Mouse (Mus musculus) kidney, adult 2 months (tissue): ENCODE data around the gene Dok1. TPM values are rescaled to one million over a fixed set of nuclear protein-coding genes. Genes with fewer than 3 reads are reported as not detected.

Experiments used
- DNase-seq: peaks from one replicate; pipeline ENCODE4 v3.0.0; 2021
- H3K27ac ChIP-seq: fragments of 200-500 bp; 2 replicates; pipeline ENCODE4 v1.5.1; 2012; ENCODE audit warnings: low read depth, low read length, control low read depth, inconsistent platforms; ENCODE audit not compliant: insufficient read depth
- H3K27me3 ChIP-seq: fragments of 200-500 bp; replicated peaks from 2 replicates; pipeline ENCODE4 v1.6.1; 2012; ENCODE audit warnings: mild to moderate bottlenecking, moderate library complexity, low read length, inconsistent platforms; ENCODE audit not compliant: control insufficient read depth, insufficient read depth
- H3K36me3 ChIP-seq: fragments of 200-500 bp; 2 replicates; pipeline ENCODE4 v1.6.1; 2012; ENCODE audit warnings: mild to moderate bottlenecking, moderate library complexity, low read length, inconsistent platforms; ENCODE audit not compliant: control insufficient read depth, insufficient read depth
- H3K4me1 ChIP-seq: fragments of 200-500 bp; 2 replicates; pipeline ENCODE4 v1.6.1; 2011; ENCODE audit warnings: low read length; ENCODE audit not compliant: control insufficient read depth, insufficient read depth
- H3K4me3 ChIP-seq: fragments of 200-500 bp; 2 replicates; pipeline ENCODE4 v1.5.1; 2011; ENCODE audit warnings: mild to moderate bottlenecking, low read depth, low read length, control low read depth; ENCODE audit not compliant: insufficient read depth
- CTCF ChIP-seq: fragments of 200-500 bp; conservative IDR thresholded peaks from 2 replicates; pipeline ENCODE4 v1.5.1; 2011; ENCODE audit warnings: low read depth, mild to moderate bottlenecking, control low read depth, low read length, moderate library complexity, mixed read lengths; ENCODE audit not compliant: insufficient read depth, insufficient read length
- POLR2A ChIP-seq: fragments of 200-500 bp; IDR thresholded peaks from one replicate; pipeline ENCODE4 v1.6.1; 2011; ENCODE audit warnings: low read depth, low read length, control low read depth
- WGBS: fragments of 180-500 bp; shearing (Covaris S2); methylation state at CpG from one replicate; pipeline ENCODE4 v1.1.7; 2018; 5-methylcytosine and 5-hydroxymethylcytosine counted together
- polyA plus RNA-seq: library from polyadenylated mRNA; depleted of rRNA; stranded (reverse); fragments of >200 nt; gene quantifications from 2 replicates; pipeline ENCODE4 v1.2.3, GENCODE M21; 2012

The Dok1 gene
- polyA plus RNA-seq, 1 experiment: 4.3 TPM

DNA sequence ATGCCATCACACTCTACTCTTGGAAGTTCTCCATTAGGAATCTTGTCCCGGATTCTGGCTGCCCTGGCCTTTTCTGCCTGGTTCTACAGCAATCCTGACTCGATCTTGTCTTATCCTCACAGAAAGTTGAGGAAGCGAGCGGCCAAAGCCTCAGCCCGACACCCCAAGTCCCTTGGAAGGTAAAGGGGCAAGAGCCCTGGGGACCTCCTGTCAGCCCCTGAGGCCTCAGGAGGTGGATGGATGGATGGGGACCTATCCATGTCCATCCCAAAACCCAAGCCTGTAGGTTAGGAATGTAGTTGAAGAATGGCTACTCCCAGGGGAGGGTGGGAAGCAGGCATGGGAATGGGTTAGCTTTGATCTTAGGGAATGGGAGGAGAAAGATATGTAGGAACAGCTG is 10.7 kb upstream of the Dok1 start:
- no peak overlapping the region for H3K27ac ChIP-seq
- H3K4me3 ChIP-seq: no peak overlapping the region
- TF ChIP-seq CTCF (no peak), POLR2A (no peak)
- H3K36me3 ChIP-seq: no peaks in the 10 kb centered on the region
- no peaks in the 10 kb centered on the region for H3K27me3 ChIP-seq
- 88% methylated on average over 5 of the region's 5 CpGs for WGBS
- DNase-seq: no peak
- H3K4me1 ChIP-seq: no peaks in the 10 kb centered on the region

DNA sequence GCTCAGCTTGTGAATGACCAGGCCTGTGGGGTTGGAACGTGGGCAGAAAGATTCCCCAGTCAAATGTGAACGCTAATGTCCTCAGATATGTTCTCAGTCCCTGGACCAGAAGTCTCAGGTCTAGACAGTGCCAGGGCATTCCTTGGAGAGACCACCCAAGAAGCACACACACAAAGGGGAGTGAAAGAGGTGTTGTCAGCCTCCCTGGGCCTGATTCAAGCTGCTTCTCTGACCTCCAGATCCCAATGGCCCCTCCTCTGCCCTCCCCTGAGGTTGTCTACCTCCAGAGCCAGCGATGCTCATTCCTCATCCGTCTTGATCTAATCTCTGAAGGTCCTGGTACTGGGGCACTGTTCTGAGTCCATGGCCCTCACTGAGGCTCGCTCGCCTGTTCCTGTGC is 10.3 kb upstream of the Dok1 start:
- 79% methylated on average over 6 of the region's 6 CpGs for WGBS
- Histone ChIP-seq H3K27ac (no peak overlapping the region), H3K36me3 (no peaks in the 10 kb centered on the region), H3K27me3 (no peaks in the 10 kb centered on the region), H3K4me1 (no peaks in the 10 kb centered on the region), H3K4me3 (no peak overlapping the region)
- no peak for DNase-seq
- TF ChIP-seq POLR2A (no peak), CTCF (no peak)

- Histone ChIP-seq H3K27me3 (no peaks in the 10 kb centered on the region), H3K4me3 (no peak overlapping the region), H3K4me1 (peaks cover 2% of the 10 kb centered on the region; the same call in 1 of the 2 replicates), H3K27ac (no peak overlapping the region), H3K36me3 (no peaks in the 10 kb centered on the region)
- TF ChIP-seq POLR2A (no peak), CTCF (no peak)
- no peak for DNase-seq
- 89% methylated on average over 5 of the region's 5 CpGs for WGBS
Measured at GRCm38 (mm10) chr6:83040601-83041000, 7.3 kb upstream of the Dok1 start.

GRCm38 (mm10) chr6:83038496-83039012 is 5.3 kb upstream of the Dok1 start:
- peak; percentile 97 for DNase-seq
- WGBS: 15% methylated on average over 24 of the region's 24 CpGs
- no peak overlapping the region for H3K27ac ChIP-seq
- peaks cover 2% of the 10 kb centered on the region; the same call in 1 of the 2 replicates for H3K4me1 ChIP-seq
- peak overlapping the region; percentile 24; the same call in 1 of the 2 replicates for H3K4me3 ChIP-seq
- no peaks in the 10 kb centered on the region for H3K36me3 ChIP-seq
- no peaks in the 10 kb centered on the region for H3K27me3 ChIP-seq
- no peak for TF ChIP-seq POLR2A
- TF ChIP-seq CTCF: no peak

DNA sequence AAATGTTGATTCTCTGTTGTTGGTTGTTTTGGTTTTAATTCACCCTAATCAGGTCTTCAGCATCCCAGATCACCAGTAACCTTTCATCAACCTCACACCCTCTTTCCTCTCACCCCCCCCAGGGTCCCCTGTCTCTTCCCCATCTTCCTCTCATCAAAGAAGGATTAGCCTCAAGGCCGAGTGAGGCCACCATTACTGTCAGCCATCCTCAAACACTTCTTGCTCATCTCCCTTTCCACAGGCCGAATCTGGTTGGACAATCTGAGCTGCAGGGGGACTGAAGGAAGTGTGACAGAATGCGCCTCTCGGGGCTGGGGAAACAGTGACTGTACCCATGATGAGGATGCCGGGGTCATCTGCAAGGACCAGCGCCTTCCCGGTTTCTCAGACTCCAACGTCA is 3.9 kb upstream of the Dok1 start:
- Histone ChIP-seq H3K27me3 (no peaks in the 10 kb centered on the region), H3K36me3 (no peaks in the 10 kb centered on the region), H3K4me1 (peaks cover 2% of the 10 kb centered on the region; the same call in 1 of the 2 replicates), H3K4me3 (no peak overlapping the region), H3K27ac (no peak overlapping the region)
- 88% methylated on average over 8 of the region's 8 CpGs for WGBS
- TF ChIP-seq POLR2A (no peak), CTCF (no peak)
- DNase-seq: no peak

DNA sequence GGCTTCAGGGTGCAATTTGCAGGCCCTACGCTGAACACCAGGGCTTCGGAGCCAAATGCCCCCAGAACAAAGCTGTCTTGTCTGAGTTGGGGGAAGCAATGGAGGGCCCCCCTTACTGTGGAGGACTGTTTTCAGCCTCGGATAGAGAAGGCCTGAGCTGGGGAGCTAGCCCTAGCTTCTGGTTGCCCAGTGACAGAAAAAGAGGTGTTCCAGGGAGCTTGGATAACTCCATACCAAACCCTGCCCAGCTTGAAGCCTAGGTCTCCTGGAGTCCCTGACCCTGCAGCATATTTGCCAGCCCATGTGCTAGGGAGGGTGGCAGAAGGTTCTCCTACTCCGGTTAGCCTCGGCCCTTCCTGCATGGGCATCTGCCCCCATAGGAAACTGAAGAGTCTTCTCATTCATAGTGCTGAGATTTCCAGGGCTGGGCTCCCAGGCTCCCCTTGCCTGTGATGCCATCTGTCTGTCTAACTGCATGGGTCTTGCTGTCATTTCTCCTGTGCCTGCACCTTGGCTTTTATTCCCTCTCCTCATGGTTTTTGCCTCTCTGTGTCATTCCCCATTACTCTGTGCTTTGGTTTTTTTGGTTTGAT is 1.3 kb upstream of the Dok1 start:
- WGBS: 48% methylated on average over 5 of the region's 5 CpGs
- Histone ChIP-seq H3K4me1 (peaks cover 2% of the 10 kb centered on the region; the same call in 1 of the 2 replicates), H3K4me3 (peak overlapping the region; percentile 66), H3K36me3 (no peaks in the 10 kb centered on the region), H3K27ac (no peak overlapping the region), H3K27me3 (no peaks in the 10 kb centered on the region)
- DNase-seq: no peak
- TF ChIP-seq CTCF: no peak
- no peak for TF ChIP-seq POLR2A

GRCm38 (mm10) chr6:83032769-83033191 is 491 bp downstream of the Dok1 start:
- peak; percentile 29 for DNase-seq
- H3K27ac ChIP-seq: no peak overlapping the region
- under 1% methylated on average over 31 of the region's 31 CpGs for WGBS

More at GRCm38 (mm10) chr6:83032769-83033191, 491 bp downstream of the Dok1 start:
- no peaks in the 10 kb centered on the region for H3K36me3 ChIP-seq
- no peaks in the 10 kb centered on the region for H3K27me3 ChIP-seq
- H3K4me3 ChIP-seq: peak overlapping the region; percentile 66
- TF ChIP-seq POLR2A (no peak), CTCF (no peak)
- H3K4me1 ChIP-seq: no peaks in the 10 kb centered on the region
